Mouse (Mus musculus) MEL (cell line): Measurements from ENCODE around the gene Ncoa7. TPM values are rescaled to one million over a fixed set of nuclear protein-coding genes. Genes with fewer than 3 reads are reported as not detected.

ENCODE experiments used
- DNase-seq: peaks from one replicate; pipeline ENCODE4 v3.0.0; 2011; ENCODE audit warnings: low read depth, low spot score
- H3K27ac ChIP-seq: 2 replicates; pipeline ENCODE4 v1.5.1; 2012; ENCODE audit warnings: low read depth, mild to moderate bottlenecking, control low read depth, low read length, moderate library complexity; ENCODE audit not compliant: control insufficient read depth
- H3K27me3 ChIP-seq, 2 experiments: fragments of 150-350 bp in 1 of 2; sonication (generic) in 1 of 2; 2 replicates each; pipeline ENCODE4 v1.6.1; 2012; ENCODE audit warnings: low read length in 2 of 2, mild to moderate bottlenecking in 2 of 2, improper control_type of control experiment in 1 of 2, moderate library complexity in 1 of 2; ENCODE audit not compliant: insufficient read depth in 2 of 2, control insufficient read depth in 1 of 2
- H3K36me3 ChIP-seq, 2 experiments: 2 replicates each; pipeline ENCODE4 v1.6.1; 2012 to 2014; ENCODE audit warnings: low read length in 2 of 2, improper control_type of control experiment in 1 of 2, inconsistent platforms in 1 of 2, mild to moderate bottlenecking in 1 of 2; ENCODE audit not compliant: insufficient read depth in 2 of 2, control insufficient read depth in 1 of 2
- H3K4me1 ChIP-seq, 2 experiments: fragments of 150-350 bp in 1 of 2; sonication (generic) in 1 of 2; 2 replicates each; pipeline ENCODE4 v1.6.1; 2012; ENCODE audit warnings: low read length in 2 of 2, improper control_type of control experiment in 1 of 2, mild to moderate bottlenecking in 1 of 2; ENCODE audit not compliant: insufficient read depth in 2 of 2, control insufficient read depth in 1 of 2
- H3K4me3 ChIP-seq, 2 experiments: fragments of 150-350 bp in 1 of 2; sonication (generic) in 1 of 2; 2 replicates each; pipeline ENCODE4 v1.5.1; 2012; ENCODE audit warnings: low read depth in 2 of 2, low read length in 2 of 2, mild to moderate bottlenecking in 2 of 2, moderate library complexity in 2 of 2, control low read depth in 1 of 2, improper control_type of control experiment in 1 of 2; ENCODE audit not compliant: control insufficient read depth in 1 of 2, insufficient read depth in 1 of 2
- H3K79me2 ChIP-seq: 2 replicates; pipeline ENCODE4 v1.6.1; 2012; ENCODE audit warnings: mild to moderate bottlenecking, low read length, moderate library complexity; ENCODE audit not compliant: control insufficient read depth, poor library complexity, insufficient read depth
- H3K9ac ChIP-seq: 2 replicates; pipeline ENCODE4 v1.6.1; 2012; ENCODE audit warnings: low read depth, mild to moderate bottlenecking, control low read depth, low read length, moderate library complexity; ENCODE audit not compliant: control insufficient read depth, poor library complexity, severe bottlenecking
- H3K9me3 ChIP-seq: fragments of 150-350 bp; sonication (generic); replicated peaks from 2 replicates; pipeline ENCODE4 v1.6.1; 2012; ENCODE audit warnings: mild to moderate bottlenecking, low read length, improper control_type of control experiment, moderate library complexity; ENCODE audit not compliant: insufficient read depth
- BHLHE40 ChIP-seq: IDR thresholded peaks from 2 replicates; pipeline ENCODE4 v1.6.1; 2012; ENCODE audit warnings: low read depth, mild to moderate bottlenecking, inconsistent platforms, low read length, improper control_type of control experiment, borderline replicate concordance
- ELF1 ChIP-seq: IDR thresholded peaks from 2 replicates; pipeline ENCODE4 v1.6.1; 2014; ENCODE audit warnings: low read depth, mild to moderate bottlenecking, inconsistent platforms, low read length, improper control_type of control experiment, moderate library complexity
- EP300 ChIP-seq, 2 experiments: IDR thresholded peaks; 2 replicates each; pipeline ENCODE4 v1.6.1; 2011; ENCODE audit warnings: improper control_type of control experiment in 2 of 2, low read length in 2 of 2, low read depth in 1 of 2, mild to moderate bottlenecking in 1 of 2
- GATA1 ChIP-seq: IDR thresholded peaks from 2 replicates; pipeline ENCODE4 v1.6.1; 2011; ENCODE audit warnings: low read depth, low read length, improper control_type of control experiment
- HCFC1 ChIP-seq: IDR thresholded peaks from 2 replicates; pipeline ENCODE4 v1.6.1; 2012; ENCODE audit warnings: low read depth, mild to moderate bottlenecking, inconsistent platforms, low read length, improper control_type of control experiment, moderate library complexity
- JUND ChIP-seq: IDR thresholded peaks from 2 replicates; pipeline ENCODE4 v1.6.1; 2011; ENCODE audit warnings: low read depth, mild to moderate bottlenecking, improper control_type of control experiment, low read length
- MEF2A ChIP-seq: IDR thresholded peaks from 2 replicates; pipeline ENCODE4 v1.6.1; 2014; ENCODE audit warnings: low read depth, mild to moderate bottlenecking, inconsistent platforms, low read length, improper control_type of control experiment; ENCODE audit not compliant: poor library complexity, insufficient replicate concordance, severe bottlenecking; ENCODE audit errors: extremely low read depth
- MYC ChIP-seq: IDR thresholded peaks from 2 replicates; pipeline ENCODE4 v1.6.1; 2011; ENCODE audit warnings: low read depth, mild to moderate bottlenecking, low read length, improper control_type of control experiment, moderate library complexity
- NRF1 ChIP-seq: IDR thresholded peaks from 2 replicates; pipeline ENCODE4 v1.6.1; 2014; ENCODE audit warnings: low read depth, mild to moderate bottlenecking, inconsistent platforms, low read length, improper control_type of control experiment, moderate library complexity; ENCODE audit not compliant: poor library complexity, insufficient read depth, severe bottlenecking
- POLR2A ChIP-seq, 2 experiments: IDR thresholded peaks; 2 replicates each; pipeline ENCODE4 v1.6.1; 2011 to 2012; ENCODE audit warnings: low read length in 2 of 2, mild to moderate bottlenecking in 2 of 2, control low read depth in 1 of 2, improper control_type of control experiment in 1 of 2, low read depth in 1 of 2, moderate library complexity in 1 of 2; ENCODE audit not compliant: control insufficient read depth in 1 of 2, insufficient read depth in 1 of 2, poor library complexity in 1 of 2
- POLR2AphosphoS5 ChIP-seq: IDR thresholded peaks from 2 replicates; pipeline ENCODE4 v1.6.1; 2012; ENCODE audit warnings: low read depth, borderline replicate concordance, mild to moderate bottlenecking, inconsistent platforms, low read length, moderate library complexity, mixed read lengths
- RAD21 ChIP-seq: IDR thresholded peaks from 2 replicates; pipeline ENCODE4 v1.6.1; 2011; ENCODE audit warnings: mild to moderate bottlenecking, low read depth, low read length, improper control_type of control experiment
- SIN3A ChIP-seq: IDR thresholded peaks from 2 replicates; pipeline ENCODE4 v1.6.1; 2012; ENCODE audit warnings: low read length, improper control_type of control experiment, inconsistent platforms
- TAL1 ChIP-seq: IDR thresholded peaks from 2 replicates; pipeline ENCODE4 v1.6.1; 2012; ENCODE audit warnings: mild to moderate bottlenecking, inconsistent platforms, low read length, moderate library complexity, mixed read lengths
- TBP ChIP-seq: IDR thresholded peaks from 2 replicates; pipeline ENCODE4 v1.8.0; 2011; ENCODE audit warnings: low read depth, low read length, improper control_type of control experiment
- UBTF ChIP-seq: IDR thresholded peaks from 2 replicates; pipeline ENCODE4 v1.6.1; 2012; ENCODE audit warnings: low read depth, mild to moderate bottlenecking, inconsistent platforms, low read length, improper control_type of control experiment, moderate library complexity, borderline replicate concordance; ENCODE audit not compliant: insufficient read depth
- USF1 ChIP-seq: IDR thresholded peaks from 2 replicates; pipeline ENCODE4 v1.6.1; 2014; ENCODE audit warnings: low read depth, mild to moderate bottlenecking, inconsistent platforms, low read length, improper control_type of control experiment, moderate library complexity
- USF2 ChIP-seq, 2 experiments: IDR thresholded peaks; 2 replicates each; pipeline ENCODE4 v1.6.1; 2011 to 2012; ENCODE audit warnings: improper control_type of control experiment in 2 of 2, low read length in 2 of 2, borderline replicate concordance in 1 of 2, inconsistent platforms in 1 of 2, low read depth in 1 of 2, mild to moderate bottlenecking in 1 of 2; ENCODE audit not compliant: insufficient read depth in 1 of 2
- ZKSCAN1 ChIP-seq: IDR thresholded peaks from 2 replicates; pipeline ENCODE4 v1.6.1; 2012; ENCODE audit warnings: low read depth, mild to moderate bottlenecking, inconsistent platforms, low read length, improper control_type of control experiment, moderate library complexity
- ZMIZ1 ChIP-seq: IDR thresholded peaks from 2 replicates; pipeline ENCODE4 v1.6.1; 2012; ENCODE audit warnings: low read depth, mild to moderate bottlenecking, inconsistent platforms, low read length, improper control_type of control experiment, moderate library complexity
- polyA plus RNA-seq, 2 experiments: library from polyadenylated mRNA; stranded (reverse) in 1 of 2; unstranded in 1 of 2; fragments of >175 nt in 1 of 2; fragments of >200 nt in 1 of 2; gene quantifications; 2 replicates each; pipeline versions ENCODE4 v1.2.1 to v1.2.4; 2012; ENCODE audit warnings: low replicate concordance in 2 of 2, low read depth in 1 of 2; ENCODE audit not compliant: insufficient read length in 2 of 2, insufficient read depth in 1 of 2, missing spikeins in 1 of 2
- total RNA-seq: library from RNA; depleted of rRNA; stranded (reverse); fragments of 300-350 nt; gene quantifications from 2 replicates; pipeline ENCODE4 v1.2.3, GENCODE M21; 2012

Gene Ncoa7
- total and polyA plus RNA-seq, 3 experiments, result 1.7 to 64.9 (median 4.2) TPM

GRCm38 (mm10) chr10:30709846-30710403, 93.2 kb downstream of the Ncoa7 start:
- Histone ChIP-seq H3K4me1 (no peaks in the 10 kb centered on the region), H3K9me3 (no peaks in the 10 kb centered on the region), H3K27me3 (no peaks in the 10 kb centered on the region), H3K36me3 (no peaks in the 10 kb centered on the region), H3K9ac (no peak overlapping the region), H3K4me3 (no peak overlapping the region), H3K79me2 (no peaks in the 10 kb centered on the region), H3K27ac (no peak overlapping the region)
- DNase-seq, result no peak
- TF ChIP-seq RAD21 (no peak), GATA1 (no peak), ZMIZ1 (no peak), NRF1 (no peak), TBP (no peak), BHLHE40 (no peak)

GRCm38 (mm10) chr10:30708039-30708438, 95.1 kb downstream of the Ncoa7 start:
- no peak overlapping the region for H3K27ac ChIP-seq
- H3K4me1 ChIP-seq, result no peaks in the 10 kb centered on the region
- no peaks in the 10 kb centered on the region for H3K36me3 ChIP-seq
- no peaks in the 10 kb centered on the region for H3K9me3 ChIP-seq
- TF ChIP-seq JUND (no peak), POLR2A (IDR thresholded peaks at IDR 0.05; ENCODE audit: control insufficient read depth in 1 of 2, insufficient read depth in 1 of 2, low read depth in 1 of 2, low read length in 2 of 2, poor library complexity in 1 of 2) (no peak), ELF1 (no peak), USF1 (no peak), SIN3A (no peak), MEF2A (no peak), MYC (no peak), POLR2AphosphoS5 (no peak), ZKSCAN1 (no peak), TAL1 (no peak), HCFC1 (no peak), EP300 (IDR thresholded peaks at IDR 0.05; ENCODE audit: low read depth in 1 of 2, low read length in 2 of 2) (no peak), UBTF (no peak), ZMIZ1 (no peak), USF2 (IDR thresholded peaks at IDR 0.05; ENCODE audit: borderline replicate concordance in 1 of 2, insufficient read depth in 1 of 2, low read depth in 1 of 2, low read length in 2 of 2) (no peak), TBP (no peak)
- DNase-seq, result no peak
- H3K79me2 ChIP-seq, result no peaks in the 10 kb centered on the region
- H3K27me3 ChIP-seq, result no peaks in the 10 kb centered on the region
- no peak overlapping the region for H3K9ac ChIP-seq
- H3K4me3 ChIP-seq, result no peak overlapping the region
